Mouse (Mus musculus): ENCODE measurements around the gene Vmn1r31.

Gene Vmn1r31

GRCm38 (mm10) chr6:58475230-58475629, at the start of gene Vmn1r31:
Gene Vmn1r31 (minus strand): TSS chr6:58475330.
- DNase-seq, result no peak

GRCm38 (mm10) chr6:58443285-58443684, 31.8 kb downstream of the Vmn1r31 start, which contains the start of gene Vmn1r30:
Gene Vmn1r30 (minus strand): TSS chr6:58443385.
- DNase-seq, result no peak

All from cerebellum, postnatal 25 days (tissue).